Mouse (Mus musculus): ENCODE measurements around the gene Slc26a10.

The Slc26a10 gene

GRCm38 (mm10) chr10:127179871-127180694 lies at the start of gene Slc26a10:
Slc26a10 (minus strand) TSS chr10:127180645.
- no peak for DNase-seq (ENCODE audit: low read depth, low spot score)

- DNase-seq (ENCODE audit: low read depth, low spot score) = peak; percentile 76
Observed at GRCm38 (mm10) chr10:127228897-127229296, 48.5 kb upstream of the Slc26a10 start.

- DNase-seq (ENCODE audit: low read depth, low spot score) = no peak
Observed at GRCm38 (mm10) chr10:127227163-127227562, 46.7 kb upstream of the Slc26a10 start.

GRCm38 (mm10) chr10:127226318-127226895 lies 46.0 kb upstream of the Slc26a10 start:
- DNase-seq (ENCODE audit: low read depth, low spot score) = no peak

GRCm38 (mm10) chr10:127225732-127226131 lies 45.3 kb upstream of the Slc26a10 start:
- no peak for DNase-seq (ENCODE audit: low read depth, low spot score)

GRCm38 (mm10) chr10:127225213-127225612 lies 44.8 kb upstream of the Slc26a10 start:
- DNase-seq (ENCODE audit: low read depth, low spot score) = peak; percentile 76

- DNase-seq (ENCODE audit: low read depth, low spot score) = no peak
Observed at GRCm38 (mm10) chr10:127218339-127218738, 37.9 kb upstream of the Slc26a10 start.

- DNase-seq (ENCODE audit: low read depth, low spot score) = no peak
Observed at GRCm38 (mm10) chr10:127217177-127217576, 36.7 kb upstream of the Slc26a10 start.

- no peak for DNase-seq (ENCODE audit: low read depth, low spot score)
Observed at GRCm38 (mm10) chr10:127216456-127216855, 36.0 kb upstream of the Slc26a10 start.

- no peak for DNase-seq (ENCODE audit: low read depth, low spot score)
Observed at GRCm38 (mm10) chr10:127214422-127214803, 34.0 kb upstream of the Slc26a10 start.

- DNase-seq (ENCODE audit: low read depth, low spot score) = peak; percentile 63
Observed at GRCm38 (mm10) chr10:127213704-127214421, 33.4 kb upstream of the Slc26a10 start.

- DNase-seq (ENCODE audit: low read depth, low spot score) = no peak
Observed at GRCm38 (mm10) chr10:127213272-127213671, 32.8 kb upstream of the Slc26a10 start.

- peak; percentile 94 for DNase-seq (ENCODE audit: low read depth, low spot score)
Observed at GRCm38 (mm10) chr10:127211414-127211854, 31.0 kb upstream of the Slc26a10 start, which contains the start of gene Pip4k2c. Pip4k2c (minus strand) TSS chr10:127211585.

GRCm38 (mm10) chr10:127210961-127211405 lies 30.5 kb upstream of the Slc26a10 start:
- no peak for DNase-seq (ENCODE audit: low read depth, low spot score)

- no peak for DNase-seq (ENCODE audit: low read depth, low spot score)
Observed at GRCm38 (mm10) chr10:127209928-127210570, 29.6 kb upstream of the Slc26a10 start.

GRCm38 (mm10) chr10:127208921-127209320 lies 28.5 kb upstream of the Slc26a10 start:
- no peak for DNase-seq (ENCODE audit: low read depth, low spot score)

GRCm38 (mm10) chr10:127205373-127205772 lies 24.9 kb upstream of the Slc26a10 start:
- no peak for DNase-seq (ENCODE audit: low read depth, low spot score)

GRCm38 (mm10) chr10:127204589-127204988 lies 24.1 kb upstream of the Slc26a10 start:
- no peak for DNase-seq (ENCODE audit: low read depth, low spot score)

- DNase-seq (ENCODE audit: low read depth, low spot score) = no peak
Observed at GRCm38 (mm10) chr10:127203106-127203505, 22.7 kb upstream of the Slc26a10 start.

- DNase-seq (ENCODE audit: low read depth, low spot score) = no peak
Observed at GRCm38 (mm10) chr10:127200279-127200678, 19.8 kb upstream of the Slc26a10 start.

GRCm38 (mm10) chr10:127199474-127199873 lies 19.0 kb upstream of the Slc26a10 start:
- no peak for DNase-seq (ENCODE audit: low read depth, low spot score)

GRCm38 (mm10) chr10:127199068-127199467 lies 18.6 kb upstream of the Slc26a10 start:
- DNase-seq (ENCODE audit: low read depth, low spot score) = no peak
